Mouse (Mus musculus): ENCODE results near the gene Sh3gl1. TPM values are rescaled to one million over a fixed set of nuclear protein-coding genes. Genes with fewer than 3 reads are reported as not detected.

The Sh3gl1 gene
- total and polyA plus RNA-seq, 3 experiments: 41.0 to 78.4 TPM; not detected in 1

DNA sequence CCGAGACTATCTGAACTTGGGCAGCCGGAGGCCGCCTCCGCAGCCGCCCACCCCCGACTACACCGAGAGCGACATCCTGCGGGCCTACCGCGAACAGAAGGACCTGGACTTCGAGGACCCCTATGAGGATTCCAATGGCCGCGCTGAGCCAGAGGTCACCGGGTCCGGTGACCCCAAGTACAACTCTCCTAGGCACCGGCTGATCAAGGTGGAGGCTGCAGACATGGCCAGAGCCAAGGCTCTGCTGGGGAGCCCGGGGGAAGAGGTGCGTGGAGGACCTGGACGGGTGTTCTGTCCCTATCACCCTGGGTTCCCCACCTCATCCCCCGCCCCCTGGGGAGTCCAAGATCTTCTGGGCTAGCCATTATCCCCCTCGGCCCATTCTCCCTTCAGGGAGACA, 65.0 kb downstream of the Sh3gl1 start:
- Histone ChIP-seq H3K4me3 (ENCODE audit: control insufficient read depth in 1 of 2, insufficient read depth in 1 of 2, low read depth in 2 of 2, low read length in 2 of 2) (no peak overlapping the region), H3K4me1 (ENCODE audit: control insufficient read depth in 1 of 2, insufficient read depth in 2 of 2, low read length in 2 of 2) (no peaks in the 10 kb centered on the region), H3K27me3 (ENCODE audit: control insufficient read depth in 1 of 2, insufficient read depth in 2 of 2, low read length in 2 of 2) (no peaks in the 10 kb centered on the region), H3K36me3 (ENCODE audit: control insufficient read depth in 1 of 2, insufficient read depth in 2 of 2, low read length in 2 of 2) (no peaks in the 10 kb centered on the region), H3K79me2 (ENCODE audit: control insufficient read depth, insufficient read depth, low read length, poor library complexity) (no peaks in the 10 kb centered on the region), H3K9me3 (replicated peaks; ENCODE audit: insufficient read depth, low read length) (no peaks in the 10 kb centered on the region), H3K27ac (ENCODE audit: control insufficient read depth, low read depth, low read length) (no peak overlapping the region), H3K9ac (ENCODE audit: control insufficient read depth, low read depth, low read length, poor library complexity, severe bottlenecking) (no peak overlapping the region)
- DNase-seq (ENCODE audit: low read depth, low spot score): no peak
- TF ChIP-seq MYB (IDR thresholded peaks at IDR 0.05; ENCODE audit: low read depth, low read length): no peak
- TF ChIP-seq SIN3A (IDR thresholded peaks at IDR 0.05; ENCODE audit: low read length): no peak
- no peak for TF ChIP-seq TAL1 (IDR thresholded peaks at IDR 0.05; ENCODE audit: low read length)

DNA sequence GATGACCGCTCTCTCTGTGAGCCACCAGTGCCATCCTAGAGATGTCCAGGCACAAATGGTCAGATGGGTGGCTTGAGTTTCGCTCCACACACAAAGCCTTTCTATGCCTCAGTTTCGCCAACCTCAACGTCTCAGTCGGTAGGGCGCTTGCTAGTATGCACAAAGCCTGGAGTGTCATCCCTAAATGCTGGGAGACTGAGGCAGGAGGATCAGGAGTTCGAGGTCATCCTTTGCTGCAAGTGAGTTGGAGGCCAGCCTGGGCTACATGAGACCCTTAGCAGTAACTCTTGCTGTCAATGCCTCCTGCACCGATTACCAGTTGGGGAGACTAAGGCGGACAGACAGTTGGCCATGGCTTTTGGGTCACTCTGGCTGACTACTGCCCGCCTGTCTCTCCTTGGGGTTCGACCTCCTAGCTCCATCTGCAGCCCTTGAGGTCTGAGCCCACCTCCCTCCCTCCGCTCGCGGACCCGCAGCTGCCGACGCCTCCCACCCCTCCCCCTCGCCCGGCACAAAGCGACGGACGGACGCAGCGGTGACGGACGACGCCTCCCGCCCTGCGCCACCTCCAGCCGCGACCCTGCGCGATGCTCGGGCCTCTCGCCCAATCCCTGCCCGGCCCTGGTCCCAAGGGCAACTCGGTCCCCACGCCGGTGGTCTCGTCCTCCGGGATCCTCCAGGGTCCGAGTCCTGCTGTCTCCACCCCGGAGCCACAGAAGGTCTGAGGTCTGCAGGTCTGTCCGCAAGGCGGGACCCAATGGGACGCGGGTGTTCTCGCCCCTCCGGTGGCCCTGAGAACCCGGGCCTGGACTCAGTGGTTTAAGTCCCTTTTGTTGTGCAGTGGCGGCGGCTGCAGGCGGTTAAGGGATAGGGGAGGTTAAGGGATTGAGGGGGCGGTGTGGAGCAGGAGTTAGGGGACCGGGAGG, 66.2 kb downstream of the Sh3gl1 start, which contains the start of gene Shd:
Gene Shd (plus strand): TSS at position 502 of the 926 bp plus-strand sequence.
- H3K9ac ChIP-seq (ENCODE audit: control insufficient read depth, low read depth, low read length, poor library complexity, severe bottlenecking): no peak within 1 kb of the TSS
- TF ChIP-seq ZNF384 (IDR thresholded peaks at IDR 0.05; ENCODE audit: low read depth, low read length): no peak
- no peak for TF ChIP-seq NRF1 (IDR thresholded peaks at IDR 0.05; ENCODE audit: insufficient read depth, low read depth, low read length, poor library complexity, severe bottlenecking)
- TF ChIP-seq ELF1 (IDR thresholded peaks at IDR 0.05; ENCODE audit: low read depth, low read length): no peak
- TF ChIP-seq RCOR1 (IDR thresholded peaks at IDR 0.05; ENCODE audit: low read depth, low read length): no peak
- no peak for TF ChIP-seq MAFK (IDR thresholded peaks at IDR 0.05; ENCODE audit: borderline replicate concordance, low read depth, low read length)
- no peaks in the 10 kb centered on the region for H3K4me1 ChIP-seq (ENCODE audit: control insufficient read depth in 1 of 2, insufficient read depth in 2 of 2, low read length in 2 of 2)
- H3K36me3 ChIP-seq (ENCODE audit: control insufficient read depth in 1 of 2, insufficient read depth in 2 of 2, low read length in 2 of 2): no peaks in the 10 kb centered on the region; a peak in 1 of 4 replicates
- H3K79me2 ChIP-seq (ENCODE audit: control insufficient read depth, insufficient read depth, low read length, poor library complexity): no peaks in the 10 kb centered on the region
- DNase-seq (ENCODE audit: low read depth, low spot score): no peak
- no peak within 1 kb of the TSS for H3K27ac ChIP-seq (ENCODE audit: control insufficient read depth, low read depth, low read length)
- H3K4me3 ChIP-seq (ENCODE audit: control insufficient read depth in 1 of 2, insufficient read depth in 1 of 2, low read depth in 2 of 2, low read length in 2 of 2): no peak within 1 kb of the TSS
- H3K27me3 ChIP-seq (ENCODE audit: control insufficient read depth in 1 of 2, insufficient read depth in 2 of 2, low read length in 2 of 2): no peaks in the 10 kb centered on the region
- no peaks in the 10 kb centered on the region for H3K9me3 ChIP-seq (replicated peaks; ENCODE audit: insufficient read depth, low read length)

DNA sequence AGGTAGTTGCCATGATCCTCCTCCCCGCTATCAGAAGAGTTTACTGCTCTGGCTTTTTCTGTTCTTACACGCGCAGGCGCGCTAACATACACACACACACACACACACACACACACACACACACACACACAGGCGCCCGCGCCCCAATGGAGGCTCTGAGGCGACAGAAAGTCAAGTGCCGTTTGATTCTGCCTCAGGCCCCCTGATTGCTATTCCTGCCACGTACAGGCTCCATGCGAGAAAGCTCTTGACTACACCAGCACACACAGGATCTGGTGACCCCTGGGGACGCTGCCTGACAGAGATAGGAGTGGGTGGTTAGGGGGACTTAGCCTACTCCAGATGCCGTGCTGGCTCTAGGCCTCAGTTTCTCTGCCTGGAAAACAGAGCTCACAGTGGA, 66.9 kb downstream of the Sh3gl1 start:
- DNase-seq (ENCODE audit: low read depth, low spot score): no peak
- no peaks in the 10 kb centered on the region for H3K27me3 ChIP-seq (ENCODE audit: control insufficient read depth in 1 of 2, insufficient read depth in 2 of 2, low read length in 2 of 2)

More for the DNA sequence above, 66.9 kb downstream of the Sh3gl1 start:
- Histone ChIP-seq H3K79me2 (ENCODE audit: control insufficient read depth, insufficient read depth, low read length, poor library complexity) (no peaks in the 10 kb centered on the region), H3K4me1 (ENCODE audit: control insufficient read depth in 1 of 2, insufficient read depth in 2 of 2, low read length in 2 of 2) (no peaks in the 10 kb centered on the region), H3K9ac (ENCODE audit: control insufficient read depth, low read depth, low read length, poor library complexity, severe bottlenecking) (no peak overlapping the region), H3K9me3 (replicated peaks; ENCODE audit: insufficient read depth, low read length) (no peaks in the 10 kb centered on the region), H3K4me3 (ENCODE audit: control insufficient read depth in 1 of 2, insufficient read depth in 1 of 2, low read depth in 2 of 2, low read length in 2 of 2) (no peak overlapping the region), H3K27ac (ENCODE audit: control insufficient read depth, low read depth, low read length) (no peak overlapping the region), H3K36me3 (ENCODE audit: control insufficient read depth in 1 of 2, insufficient read depth in 2 of 2, low read length in 2 of 2) (no peaks in the 10 kb centered on the region; a peak in 1 of 4 replicates)
- TF ChIP-seq POLR2AphosphoS2 (IDR thresholded peaks at IDR 0.05; ENCODE audit: low read length) (peak; percentile 24; the same call in 1 of the 2 replicates), USF1 (IDR thresholded peaks at IDR 0.05; ENCODE audit: low read depth, low read length) (no peak)
